Mouse (Mus musculus) bone marrow macrophage, adult 2 months (primary cell): ENCODE measurements around the gene Gm12185.

Source experiments
- CTCF ChIP-seq: IDR thresholded peaks from 2 replicates; pipeline ENCODE4 v1.5.1; 2012; ENCODE audit warnings: low read depth, mild to moderate bottlenecking, low read length, moderate library complexity
- POLR2A ChIP-seq: IDR thresholded peaks from 2 replicates; pipeline ENCODE4 v1.6.1; 2012; ENCODE audit warnings: mild to moderate bottlenecking, low read depth, low read length, borderline replicate concordance

- TF ChIP-seq POLR2A: no peak
- TF ChIP-seq CTCF: no peak
Observed at GRCm38 (mm10) chr11:48908459-48908858, 83.6 kb downstream of the Gm12185 start.
